Mouse (Mus musculus) adrenal gland, adult (tissue): ENCODE data around the gene Olfr1366.
"Not testable (repeated sequence)": the region's sequence is repeated elsewhere in the genome, so short reads cannot be mapped to it uniquely, and the experiment has no call there.

Experiments
- DNase-seq, 2 experiments: peaks; one replicate each; pipeline ENCODE4 v3.0.0; 2022 to 2023; ENCODE audit warnings: low spot score in 1 of 2; ENCODE audit not compliant: inconsistent age in 2 of 2

The Olfr1366 gene

DNA sequence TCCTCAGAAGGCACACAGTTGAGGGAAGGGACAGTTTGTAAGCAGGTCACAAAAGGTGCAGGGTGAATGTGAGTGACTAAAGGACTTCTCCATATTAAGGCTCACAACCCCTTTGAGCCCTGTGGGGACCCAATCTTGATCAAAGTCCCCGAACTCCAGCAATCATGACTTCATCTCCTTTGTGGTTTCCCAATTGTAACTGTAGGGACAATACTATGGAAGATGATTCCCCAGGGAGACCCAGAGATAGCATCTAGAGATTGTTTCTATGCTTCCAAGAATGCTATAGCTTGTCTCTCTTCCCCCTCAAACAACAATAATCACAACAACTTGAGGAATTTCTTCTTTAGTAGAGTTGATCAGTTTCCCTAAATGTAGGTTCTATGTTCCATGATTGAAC is at the start of gene Olfr1366:
Olfr1366 (minus strand) TSS at position 101 of the 400 bp plus-strand sequence.
- no peak for DNase-seq

DNA sequence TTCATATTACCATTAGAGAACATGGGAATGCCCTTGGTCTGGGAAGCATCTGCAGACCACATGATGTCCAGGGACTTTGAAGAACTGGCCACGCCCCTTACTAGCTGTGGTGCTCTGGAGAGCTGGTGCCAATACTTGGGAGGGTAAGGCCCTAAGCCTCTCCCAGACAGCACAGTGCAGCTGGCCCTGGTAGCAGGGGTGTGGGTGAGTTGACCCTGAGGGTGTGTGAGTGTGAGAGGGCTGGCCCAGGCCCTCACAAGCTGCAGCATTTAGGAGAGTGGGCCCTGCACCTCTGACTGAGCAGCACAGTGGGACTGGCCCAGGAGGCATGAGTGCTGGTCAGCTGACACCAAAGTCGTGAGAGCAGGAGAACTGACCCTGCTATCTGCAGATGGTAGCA is 49.0 kb upstream of the Olfr1366 start:
- DNase-seq = no peak

DNA sequence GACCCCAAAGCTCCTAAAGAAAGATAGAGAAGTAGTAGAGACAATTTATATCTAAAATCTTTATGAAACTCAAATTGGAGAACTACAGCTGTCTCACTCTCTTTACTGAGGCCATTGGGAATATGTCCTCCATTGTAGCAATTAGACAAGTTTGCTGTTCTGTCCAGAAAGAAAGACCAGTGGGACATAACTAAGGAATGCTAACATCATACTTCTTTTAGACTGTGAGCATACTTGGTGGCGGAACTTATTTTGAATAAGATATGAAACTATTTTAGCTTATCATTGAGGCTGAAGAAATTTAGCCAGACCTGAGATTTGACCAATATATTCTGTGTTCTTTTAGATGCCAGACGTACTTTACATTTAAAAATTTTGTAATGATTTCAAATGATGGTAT is 39.1 kb upstream of the Olfr1366 start, which contains the start of gene Olfr1364:
Olfr1364 (minus strand) TSS at position 101 of the 400 bp plus-strand sequence.
- DNase-seq = no peak

DNA sequence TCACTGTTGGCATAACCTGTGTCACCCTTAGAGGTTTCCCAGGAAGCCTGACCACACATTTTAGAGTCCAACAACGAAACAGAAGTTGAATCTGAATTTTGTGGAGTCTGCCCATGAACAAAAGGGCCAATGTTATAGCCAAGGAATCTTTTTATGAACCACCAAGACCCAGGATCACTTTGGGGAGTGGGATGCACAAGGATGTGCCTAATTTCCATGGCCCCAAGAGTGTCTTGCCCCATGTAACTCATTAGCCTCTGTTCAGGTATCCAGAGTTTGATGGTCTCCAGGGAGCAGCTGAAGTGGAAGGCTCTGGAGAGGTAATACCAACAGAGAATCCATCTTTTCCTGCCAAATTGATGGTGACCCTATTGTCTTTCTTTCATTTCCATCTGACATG is 17.2 kb upstream of the Olfr1366 start, which contains the start of gene Olfr1535:
Olfr1535 (minus strand) TSS at position 101 of the 400 bp plus-strand sequence.
- DNase-seq = no peak

DNA sequence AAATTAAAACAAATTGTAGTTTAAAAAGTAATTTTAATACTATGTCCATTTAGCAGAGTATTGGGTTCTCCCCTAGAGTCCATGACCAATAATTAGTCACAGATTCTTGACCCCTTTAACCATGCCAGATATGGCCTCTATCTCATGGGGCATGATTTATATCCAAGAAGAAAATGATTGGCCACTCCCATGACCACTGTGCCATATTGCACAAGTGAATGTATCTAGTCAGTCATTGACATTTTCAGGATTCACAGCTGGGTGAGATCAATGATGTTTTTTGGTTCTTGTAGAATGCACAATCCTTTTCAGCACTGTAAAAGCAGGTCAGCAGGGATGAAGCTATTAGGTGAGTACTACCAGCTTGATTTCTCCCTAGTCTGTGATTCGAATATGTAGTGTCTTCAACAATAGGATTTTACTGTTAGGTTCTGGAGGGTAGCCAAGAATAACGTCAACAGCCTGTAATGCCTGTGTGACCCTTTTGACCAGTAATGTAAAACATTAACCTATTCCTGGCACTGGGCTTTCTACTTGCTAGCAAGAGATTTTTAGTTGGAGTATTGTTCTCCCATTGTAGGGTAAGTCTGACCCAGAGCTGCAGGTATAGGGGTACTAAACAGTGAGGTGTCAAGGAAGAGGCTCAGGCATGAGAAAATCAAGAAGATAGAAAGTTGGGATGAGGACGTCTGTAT is 8.0 kb upstream of the Olfr1366 start:
- DNase-seq = no peak

DNA sequence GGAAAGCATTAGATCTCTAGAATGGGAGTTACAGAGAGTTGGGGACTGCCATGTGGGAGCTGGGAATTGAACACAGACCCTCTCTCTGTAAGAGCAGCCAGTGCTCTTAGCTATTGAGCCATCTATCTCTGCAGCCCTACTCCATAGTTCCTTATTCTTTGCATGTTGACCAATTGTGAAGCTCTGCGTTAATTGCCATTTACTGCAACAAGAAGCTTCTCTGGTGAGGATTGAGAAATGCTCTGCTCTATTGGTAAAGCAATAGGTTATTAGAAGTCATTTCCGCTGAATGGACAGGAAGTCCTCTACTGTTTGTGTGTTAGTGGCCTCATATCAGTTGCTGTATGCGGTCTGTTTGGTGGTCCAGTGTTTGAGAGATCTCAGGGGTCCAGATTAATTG is 6.9 kb upstream of the Olfr1366 start:
- no peak for DNase-seq

DNA sequence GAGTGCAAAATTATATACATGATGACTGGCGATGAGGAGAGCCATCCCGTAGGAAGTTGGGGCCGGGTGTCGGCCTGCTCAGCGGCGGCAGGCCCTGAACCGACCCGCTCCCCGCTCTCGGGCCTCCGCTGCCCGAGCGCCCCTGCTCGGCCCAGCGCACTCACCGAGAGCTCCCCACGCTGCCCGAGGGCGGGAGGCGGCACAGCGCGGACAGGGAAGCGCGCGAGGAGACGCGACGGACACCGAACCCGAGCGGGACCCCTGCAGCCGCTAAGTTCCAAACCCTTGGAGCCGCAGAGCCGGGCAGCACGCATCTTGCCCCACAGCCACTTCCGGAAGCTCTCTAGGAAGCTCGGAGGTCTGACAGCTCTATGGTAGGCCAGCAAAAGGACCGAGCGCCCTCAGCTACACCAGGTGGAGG is 11.8 kb downstream of the Olfr1366 start, which contains the start of gene Zkscan8:
Zkscan8 (minus strand) TSS at position 340 of the 421 bp plus-strand sequence.
- peak; percentile 91 to 98 for DNase-seq

DNA sequence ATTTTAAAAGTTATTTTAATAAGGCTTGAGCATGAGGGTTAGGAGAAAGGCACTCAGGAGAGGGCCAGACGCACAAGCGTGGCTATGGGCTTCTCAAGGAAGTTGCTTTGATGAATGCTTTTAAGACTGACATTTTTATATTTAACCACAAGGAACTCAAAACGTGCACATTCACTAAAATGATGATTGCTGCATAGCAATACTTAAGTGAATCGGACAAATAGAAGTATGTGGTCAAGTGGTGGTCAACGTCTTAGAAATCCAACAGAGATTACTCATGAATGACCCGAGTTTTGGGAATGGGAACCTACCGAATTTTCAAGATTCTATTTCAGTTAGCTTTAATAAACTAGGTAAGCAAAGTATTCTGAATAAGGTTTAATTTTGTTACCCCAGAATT is 12.5 kb downstream of the Olfr1366 start:
- DNase-seq = peak in 1 of 2 experiments; percentile 25

DNA sequence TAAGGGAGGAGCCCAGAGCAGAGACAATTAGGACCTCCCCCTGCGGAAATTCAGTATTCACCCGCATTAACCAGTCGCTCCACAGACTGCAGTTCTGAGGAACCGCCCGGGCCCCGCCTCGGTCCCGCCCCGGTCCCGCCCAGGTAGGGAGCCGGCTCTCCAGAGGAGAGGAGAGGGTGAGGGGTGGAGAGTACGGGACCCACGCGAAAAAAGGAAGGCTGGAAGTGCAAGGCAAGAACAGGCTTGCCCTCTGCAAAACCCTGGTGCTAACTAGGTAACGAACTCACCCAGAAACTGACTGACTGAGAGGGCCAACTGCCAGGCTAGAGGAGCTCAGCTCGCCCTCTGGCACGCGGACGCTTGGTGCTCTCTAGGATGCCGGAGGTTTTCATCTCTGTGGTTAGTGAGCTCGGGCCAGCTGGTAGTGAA is 36.4 kb downstream of the Olfr1366 start:
- DNase-seq = peak; percentile 84 to 97

DNA sequence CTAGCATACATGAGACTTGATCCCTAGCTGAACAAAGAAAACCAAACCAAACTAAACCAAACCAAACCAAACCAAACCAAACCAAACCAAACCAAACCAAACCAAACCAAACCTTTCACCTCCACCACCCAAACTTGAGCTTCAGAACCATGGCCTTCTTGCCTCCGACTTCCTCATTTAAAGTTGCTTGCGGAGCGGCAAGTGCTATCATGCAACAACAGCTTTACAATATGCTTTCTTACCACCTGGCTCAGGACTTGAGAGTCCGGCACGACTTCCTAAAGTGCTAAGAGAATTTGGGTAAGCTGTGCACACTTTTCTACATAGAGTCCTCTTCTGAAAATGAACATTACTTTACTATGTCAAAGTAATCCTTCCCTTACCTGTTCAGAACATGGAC is 40.3 kb downstream of the Olfr1366 start:
- no peak for DNase-seq

DNA sequence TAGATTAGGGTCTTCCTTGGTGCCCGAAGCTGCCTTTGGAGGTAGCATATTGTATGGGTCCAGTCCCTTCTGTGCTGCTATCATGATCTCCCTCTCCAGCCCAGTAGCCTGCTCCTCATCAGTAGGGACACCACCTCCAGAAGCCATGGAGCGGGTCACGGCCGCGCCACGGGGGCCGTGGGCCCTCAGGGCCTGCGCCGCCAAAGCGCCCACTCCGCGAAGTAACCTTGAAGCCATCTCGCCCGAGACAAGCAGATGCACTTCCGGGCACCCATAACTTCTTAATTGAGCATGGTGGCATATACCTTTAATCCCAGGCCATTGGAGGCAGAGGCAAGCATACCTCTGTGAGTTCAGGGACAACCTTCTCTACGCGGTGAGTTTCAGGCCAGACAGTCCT is 41.4 kb downstream of the Olfr1366 start, which contains the start of gene Gm11273:
Gm11273 (minus strand) TSS at position 237 of the 400 bp plus-strand sequence.
- DNase-seq = not testable (repeated sequence)

DNA sequence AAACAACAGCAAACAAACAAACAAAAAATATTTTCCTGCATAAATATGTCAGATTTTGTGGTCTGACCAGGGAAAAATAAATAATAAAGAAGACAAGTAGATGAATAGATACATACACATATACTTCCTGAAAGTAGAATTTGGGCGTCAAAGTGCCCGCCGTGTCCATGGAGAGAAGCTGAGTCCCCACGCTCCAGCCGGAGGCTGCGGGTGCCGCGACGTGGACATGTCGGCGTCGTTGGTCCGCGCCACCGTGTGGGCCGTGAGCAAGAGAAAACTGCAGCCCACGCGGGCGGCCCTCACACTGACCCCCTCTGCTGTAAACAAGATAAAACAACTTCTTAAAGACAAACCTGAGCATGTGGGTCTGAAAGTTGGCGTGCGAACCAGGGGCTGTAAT is 47.5 kb downstream of the Olfr1366 start, which contains the start of gene AK157302:
AK157302 (plus strand) TSS at position 144 of the 400 bp plus-strand sequence.
- peak in 1 of 2 experiments; percentile 18 for DNase-seq

DNA sequence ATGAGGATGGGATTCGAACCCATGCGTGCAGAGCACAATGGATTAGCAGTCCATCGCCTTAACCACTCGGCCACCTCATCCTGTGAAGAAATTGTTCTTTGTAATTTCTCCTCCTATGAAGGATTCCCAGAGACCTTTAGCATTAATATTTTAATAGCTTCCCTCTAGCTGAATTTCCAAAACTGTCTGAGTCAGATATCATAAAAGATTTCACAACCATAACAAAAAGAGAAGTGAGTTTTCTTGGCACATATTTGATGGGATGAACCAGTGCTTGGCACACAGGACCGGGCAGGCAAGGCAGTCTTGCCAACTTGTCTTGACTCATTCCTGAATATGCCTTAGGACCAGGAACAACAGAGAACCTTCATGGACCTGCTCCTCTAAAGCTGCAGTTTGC is 49.8 kb downstream of the Olfr1366 start:
- peak; percentile 13 to 77 for DNase-seq

DNA sequence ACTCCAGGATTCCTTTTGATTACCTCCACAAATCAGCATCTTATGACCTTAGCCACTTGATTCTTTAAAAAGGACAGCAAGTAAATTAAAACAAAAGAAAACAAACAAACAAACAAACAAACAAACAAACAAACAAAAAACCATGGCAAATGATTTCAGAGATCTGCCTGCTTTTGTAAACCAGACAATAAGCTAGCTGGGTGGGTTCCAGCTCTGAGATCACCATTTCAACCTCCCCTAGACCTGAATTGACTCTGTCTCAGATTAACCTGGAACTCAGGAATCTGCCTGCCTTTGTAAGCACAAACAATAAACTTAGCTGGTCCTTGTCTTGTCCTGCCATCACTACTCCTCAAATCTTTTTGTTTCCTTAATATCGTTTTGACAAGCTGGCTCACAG is 55.7 kb downstream of the Olfr1366 start:
- DNase-seq = no peak
